Mouse (Mus musculus): ENCODE measurements around the gene Manea.

DNA sequence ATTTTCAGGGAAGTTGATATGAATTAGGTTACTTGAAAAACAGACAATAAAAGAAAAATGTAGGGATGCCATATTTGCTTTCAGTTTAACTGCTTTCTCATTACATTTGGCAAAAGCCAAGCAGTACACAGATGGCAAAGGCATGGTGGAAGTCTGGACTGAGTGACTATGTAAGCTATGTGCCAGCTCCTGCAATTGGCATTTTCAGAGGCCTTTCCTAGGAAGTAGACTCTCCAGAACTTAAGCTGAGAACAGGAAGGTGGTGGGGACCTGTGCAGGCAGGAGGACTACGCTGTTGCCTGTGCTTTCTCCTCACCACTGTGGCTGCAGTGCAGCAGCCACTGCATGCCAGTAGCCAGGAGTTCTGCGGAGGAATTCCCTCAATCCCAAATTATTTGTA is 7.9 kb upstream of the Manea start:
- TF ChIP-seq POLR2A (IDR thresholded peaks at IDR 0.05; ENCODE audit: low read depth, low read length) = no peak
- no peak for TF ChIP-seq CTCF (IDR thresholded peaks at IDR 0.05; ENCODE audit: extremely low read depth, insufficient read depth, insufficient read length, insufficient replicate concordance)

Data from spleen, adult 2 months (tissue).